Mouse (Mus musculus) macrophage (primary cell): ENCODE measurements around the gene Ncs1. TPM values are rescaled to one million over a fixed set of nuclear protein-coding genes. Genes with fewer than 3 reads are reported as not detected.

Experiments
- H3K27ac ChIP-seq: fragments of 350-480 bp; formaldehyde crosslinking; 2 replicates; pipeline ENCODE4 v1.9.0; 2021
- H3K36me3 ChIP-seq: fragments of 350-480 bp; formaldehyde crosslinking; 2 replicates; pipeline ENCODE4 v1.9.0; 2021; ENCODE audit errors: inconsistent target
- H3K4me3 ChIP-seq: fragments of 350-480 bp; formaldehyde crosslinking; 2 replicates; pipeline ENCODE4 v1.9.0; 2021; ENCODE audit errors: inconsistent target
- H3K79me2 ChIP-seq: fragments of 350-480 bp; formaldehyde crosslinking; 2 replicates; pipeline ENCODE4 v1.9.0; 2021; ENCODE audit errors: inconsistent target
- WGBS: methylation state at CpG from one replicate; pipeline ENCODE4 v1.1.7; 2026; ENCODE audit warnings: inconsistent platforms; ENCODE audit not compliant: missing documents; 5-methylcytosine and 5-hydroxymethylcytosine counted together
- polyA plus RNA-seq: library from polyadenylated mRNA; stranded (reverse); fragments of 250-400 nt; gene quantifications from 3 replicates; pipeline ENCODE4 v1.2.4, GENCODE M21; 2018; ENCODE audit warnings: inconsistent platforms

The Ncs1 gene
- polyA plus RNA-seq, 1 experiment from 2014 or later: 0.34 TPM

DNA sequence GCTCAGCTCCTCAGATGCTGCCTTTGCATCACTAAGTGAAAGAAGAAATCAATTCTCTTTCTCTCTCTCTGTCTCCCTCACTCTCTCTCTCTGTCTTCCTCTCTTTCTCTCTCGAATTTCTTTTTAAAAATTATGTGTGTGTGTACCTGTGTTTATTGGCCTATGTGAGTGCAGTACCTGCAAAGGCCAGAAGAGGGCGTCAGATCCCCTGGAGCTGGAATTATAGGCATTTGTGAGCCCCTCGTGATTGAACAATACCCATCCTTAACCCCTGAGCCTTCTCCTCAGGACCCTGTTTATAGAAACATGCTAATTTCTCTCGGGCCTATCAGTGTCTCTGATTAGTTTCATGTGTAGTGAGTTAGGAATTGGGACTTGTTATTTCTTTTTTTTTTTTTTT, 62.6 kb downstream of the Ncs1 start:
- WGBS: 65% methylated on average over 4 of the region's 4 CpGs
- H3K4me3 ChIP-seq: no peak overlapping the region
- no peaks in the 10 kb centered on the region for H3K79me2 ChIP-seq
- H3K27ac ChIP-seq: no peak overlapping the region
- H3K36me3 ChIP-seq: no peaks in the 10 kb centered on the region

DNA sequence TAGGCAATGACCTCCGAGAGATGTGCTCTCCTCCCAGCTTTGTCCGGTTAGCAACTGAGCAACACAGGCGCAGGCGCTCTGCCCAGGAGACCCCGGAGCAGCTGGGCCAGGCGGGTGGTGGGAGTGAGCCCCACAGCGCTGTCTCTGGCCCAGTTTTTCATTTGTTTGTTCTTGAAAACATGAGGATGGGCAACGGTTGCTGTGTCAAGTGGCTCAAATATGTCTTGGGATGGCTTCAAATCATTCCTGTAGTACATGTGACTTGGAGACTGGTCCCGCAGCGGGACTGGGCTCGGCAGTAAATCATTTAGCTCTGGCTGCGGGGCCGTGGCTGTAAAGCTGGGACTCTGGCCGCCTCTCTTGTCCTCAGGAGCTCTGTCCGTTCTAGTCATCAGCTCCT, 63.9 kb downstream of the Ncs1 start:
- Histone ChIP-seq H3K4me3 (no peak overlapping the region), H3K79me2 (no peaks in the 10 kb centered on the region), H3K36me3 (no peaks in the 10 kb centered on the region), H3K27ac (no peak overlapping the region)
- 66% methylated on average over 15 of the region's 15 CpGs for WGBS

DNA sequence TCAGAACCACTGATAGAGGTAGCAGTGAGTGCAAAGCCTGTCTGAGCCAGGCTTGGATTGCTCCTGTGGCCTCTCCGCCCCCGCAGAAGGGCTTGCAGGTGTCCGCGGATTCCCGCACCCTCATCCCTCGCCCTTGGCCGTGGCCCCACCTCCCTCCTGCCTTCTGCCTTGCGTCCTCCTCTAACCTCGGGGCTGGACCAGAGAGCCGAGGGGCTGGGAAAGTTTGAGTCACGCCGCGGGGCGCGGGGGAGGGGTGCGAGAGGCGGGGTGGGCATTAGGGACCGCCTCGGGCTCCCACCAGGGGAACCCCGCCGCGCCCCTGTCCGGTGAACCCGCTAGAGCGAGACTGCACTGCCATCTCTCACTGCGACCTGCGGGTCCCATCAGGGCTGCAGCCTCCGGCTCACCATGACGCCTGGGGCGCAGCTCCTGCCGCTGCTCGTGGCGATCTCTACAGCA, 68.4 kb downstream of the Ncs1 start, which contains the start of gene Hmcn2:
Hmcn2 (plus strand) TSS at position 409 of the 459 bp plus-strand sequence.
- 4% methylated on average over 27 of the region's 33 CpGs for WGBS
- Histone ChIP-seq H3K79me2 (no peaks in the 10 kb centered on the region), H3K27ac (no peak within 1 kb of the TSS), H3K36me3 (no peaks in the 10 kb centered on the region), H3K4me3 (no peak within 1 kb of the TSS)

- Histone ChIP-seq H3K27ac (no peak overlapping the region), H3K4me3 (no peak overlapping the region), H3K36me3 (no peaks in the 10 kb centered on the region), H3K79me2 (no peaks in the 10 kb centered on the region)
- 3% methylated on average over 2 of the region's 2 CpGs for WGBS
Measured at GRCm38 (mm10) chr2:31318162-31318561, 72.5 kb downstream of the Ncs1 start.

GRCm38 (mm10) chr2:31319200-31319599, 73.6 kb downstream of the Ncs1 start:
- no peak overlapping the region for H3K4me3 ChIP-seq
- H3K36me3 ChIP-seq: no peaks in the 10 kb centered on the region
- 87% methylated on average over 2 of the region's 2 CpGs for WGBS
- H3K79me2 ChIP-seq: no peaks in the 10 kb centered on the region
- no peak overlapping the region for H3K27ac ChIP-seq

DNA sequence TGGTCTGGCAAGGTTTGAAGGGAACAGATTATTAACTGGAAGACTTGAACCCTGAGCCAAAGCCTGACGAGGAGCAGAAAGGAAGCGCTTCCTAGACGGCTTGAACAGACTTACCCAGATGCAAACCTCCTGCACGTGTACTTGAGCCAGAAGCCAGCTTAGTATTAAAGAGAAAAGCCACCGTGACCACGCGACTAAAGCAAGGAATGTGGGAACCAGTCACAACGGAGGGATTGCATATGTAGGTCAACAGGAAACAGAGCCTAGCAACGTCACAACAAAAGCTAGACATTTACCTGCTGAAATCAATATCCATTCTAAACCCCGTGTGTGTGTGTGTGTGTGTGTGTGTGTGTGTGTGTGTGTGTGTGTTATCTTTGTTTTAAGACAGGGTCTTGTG, 81.6 kb downstream of the Ncs1 start:
- H3K79me2 ChIP-seq: no peaks in the 10 kb centered on the region
- H3K4me3 ChIP-seq: no peak overlapping the region
- no peaks in the 10 kb centered on the region for H3K36me3 ChIP-seq
- no peak overlapping the region for H3K27ac ChIP-seq
- WGBS: 64% methylated on average over 9 of the region's 10 CpGs

DNA sequence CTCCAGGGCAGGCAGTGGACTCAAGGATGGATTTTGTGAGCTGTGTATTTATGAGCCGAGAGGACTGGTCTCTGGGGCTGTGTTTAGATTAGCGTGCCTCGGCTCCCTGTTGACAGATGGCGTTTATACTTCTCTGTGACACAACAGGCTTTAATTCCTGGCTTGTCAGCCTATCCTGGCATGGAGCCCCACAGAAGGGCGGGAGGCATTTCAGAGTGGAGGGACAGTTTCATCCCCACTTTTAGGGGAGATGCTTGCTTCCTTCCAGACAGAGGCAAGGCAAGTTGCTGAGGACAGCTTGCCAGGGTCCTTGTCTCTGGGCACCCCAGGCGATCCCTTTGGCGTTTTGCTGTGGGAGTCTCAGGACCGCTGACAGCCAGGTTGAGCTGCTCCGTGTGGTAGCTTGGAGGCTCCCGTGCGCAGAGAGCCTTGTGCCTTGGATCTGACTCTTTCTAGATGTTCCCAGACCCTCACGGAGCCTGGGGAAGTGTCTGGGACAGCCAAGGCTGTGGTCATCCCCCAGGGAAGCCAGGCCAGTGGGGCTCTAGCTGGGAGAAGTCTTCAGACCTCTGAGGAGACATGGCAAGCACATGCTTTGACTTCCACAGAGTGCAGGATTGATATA, 92.2 kb downstream of the Ncs1 start:
- Histone ChIP-seq H3K79me2 (no peaks in the 10 kb centered on the region), H3K4me3 (no peak overlapping the region), H3K36me3 (no peaks in the 10 kb centered on the region), H3K27ac (no peak overlapping the region)
- 54% methylated on average over 12 of the region's 12 CpGs for WGBS

GRCm38 (mm10) chr2:31339826-31340225, 94.2 kb downstream of the Ncs1 start:
- H3K4me3 ChIP-seq: no peak overlapping the region
- H3K36me3 ChIP-seq: no peaks in the 10 kb centered on the region
- H3K79me2 ChIP-seq: no peaks in the 10 kb centered on the region
- H3K27ac ChIP-seq: no peak overlapping the region
- 54% methylated on average over 9 of the region's 9 CpGs for WGBS

GRCm38 (mm10) chr2:31341726-31342535, 96.3 kb downstream of the Ncs1 start:
- WGBS: 71% methylated on average over 8 of the region's 8 CpGs

More at GRCm38 (mm10) chr2:31341726-31342535, 96.3 kb downstream of the Ncs1 start:
- H3K79me2 ChIP-seq: no peaks in the 10 kb centered on the region
- H3K27ac ChIP-seq: no peak overlapping the region
- no peaks in the 10 kb centered on the region for H3K36me3 ChIP-seq
- H3K4me3 ChIP-seq: no peak overlapping the region

Other genes starting within 250 kb of the Ncs1 start
- 77.2 to 118 TPM (median 110 TPM) in 3 replicates for gene Fnbp1, start 103.8 kb upstream of the Ncs1 start, polyA plus RNA-seq
- 44.0 to 60.9 TPM (median 45.0 TPM) in 3 replicates for gene Gpr107, start 93.5 kb upstream of the Ncs1 start, polyA plus RNA-seq
- gene Hmcn2, start 68.6 kb downstream of the Ncs1 start, polyA plus RNA-seq: 0.36 TPM in 1 of 3 replicates, not detected in the others
- 5.0 to 11.7 TPM (median 8.6 TPM) in 3 replicates for gene Ass1, start 224.4 kb downstream of the Ncs1 start, polyA plus RNA-seq